Mouse (Mus musculus): ENCODE results near the gene T.

T gene

DNA sequence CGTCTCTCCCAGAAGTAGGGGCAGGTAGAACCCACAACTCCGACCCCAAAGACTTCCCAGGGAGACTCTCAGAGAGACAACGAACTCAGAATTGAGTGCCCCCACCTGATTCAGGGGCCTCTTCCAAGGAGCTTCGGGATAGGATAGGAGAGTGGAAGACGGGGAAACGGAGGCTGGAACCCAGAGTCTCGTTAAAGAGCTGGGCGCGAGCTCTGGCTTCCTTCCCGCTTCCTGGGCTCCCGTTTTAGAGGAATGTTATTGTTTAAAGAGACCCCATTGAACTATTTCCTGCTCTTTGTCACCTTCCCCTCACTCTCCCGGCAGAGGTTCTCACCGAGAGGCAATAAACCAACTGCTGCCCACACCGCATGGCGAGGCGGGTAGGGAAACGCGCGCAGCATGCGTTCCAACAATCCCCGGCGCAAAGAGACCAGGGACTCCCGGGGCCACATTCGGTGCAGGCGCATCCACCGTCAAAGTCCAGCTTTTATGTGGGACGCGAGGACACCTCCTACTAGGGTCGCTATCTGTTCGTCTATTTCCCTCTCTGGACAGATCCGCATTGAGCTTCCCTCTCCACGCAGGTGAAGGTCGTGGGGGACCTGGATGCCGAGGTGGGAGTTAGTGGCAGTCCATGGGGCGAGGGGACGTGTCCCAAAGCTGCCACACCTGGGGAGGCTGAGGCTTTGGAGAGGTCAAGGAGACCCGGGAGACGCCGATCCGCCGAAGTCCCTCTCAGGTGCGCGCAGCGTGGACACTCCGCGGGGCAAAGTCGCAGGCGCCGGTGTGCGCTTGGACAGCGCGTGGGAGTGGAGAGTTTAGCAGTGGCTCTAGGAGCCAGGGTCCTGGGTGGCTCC is 874 bp upstream of the T start:
- no peak for DNase-seq (ENCODE audit: low spot score in 2 of 2)

DNA sequence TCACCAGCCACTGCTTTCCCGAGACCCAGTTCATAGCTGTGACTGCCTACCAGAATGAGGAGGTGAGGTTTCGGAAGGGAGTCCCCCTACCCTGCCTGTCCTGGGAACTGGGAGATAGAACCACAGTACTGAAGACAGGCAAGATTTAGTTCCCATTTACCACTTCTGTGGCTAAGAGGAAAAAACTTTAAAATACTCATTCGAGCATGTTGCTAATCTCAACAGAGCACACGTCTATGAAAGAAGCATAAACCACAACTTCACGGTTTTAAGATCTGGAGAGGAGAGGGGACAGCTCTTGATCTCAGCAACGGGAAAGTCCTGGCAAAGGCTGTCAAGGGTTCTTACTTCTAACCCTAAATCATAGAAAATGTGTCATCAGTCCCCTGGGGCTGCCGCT is 2.0 kb downstream of the T start:
- DNase-seq (ENCODE audit: low spot score in 2 of 2), result no peak

DNA sequence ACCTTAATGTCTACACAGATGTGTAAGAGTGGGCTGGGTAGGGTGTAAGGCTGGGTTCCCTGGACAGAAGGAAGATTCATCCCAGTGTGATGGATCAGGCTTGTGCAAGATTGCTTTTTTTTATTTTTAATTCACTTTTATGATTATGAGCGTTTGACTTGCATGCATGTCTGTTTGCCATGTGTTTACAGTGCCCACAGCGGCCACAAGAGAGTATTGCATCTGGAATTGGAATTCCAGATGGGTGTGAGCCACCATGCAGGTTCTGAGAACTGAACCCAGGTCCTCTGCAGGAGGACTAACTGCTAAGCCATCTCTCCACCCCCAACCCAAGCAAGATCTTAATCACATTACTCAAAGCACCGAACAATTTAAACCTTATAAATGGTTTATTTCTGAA is 9.8 kb downstream of the T start:
- DNase-seq (ENCODE audit: low spot score in 2 of 2), result no peak

GRCm38 (mm10) chr17:8447676-8448192 is 13.5 kb downstream of the T start:
- DNase-seq (ENCODE audit: low spot score in 2 of 2), result no peak

- DNase-seq (ENCODE audit: low spot score in 2 of 2), result no peak
Observed at GRCm38 (mm10) chr17:8448324-8448723, 14.1 kb downstream of the T start.

DNA sequence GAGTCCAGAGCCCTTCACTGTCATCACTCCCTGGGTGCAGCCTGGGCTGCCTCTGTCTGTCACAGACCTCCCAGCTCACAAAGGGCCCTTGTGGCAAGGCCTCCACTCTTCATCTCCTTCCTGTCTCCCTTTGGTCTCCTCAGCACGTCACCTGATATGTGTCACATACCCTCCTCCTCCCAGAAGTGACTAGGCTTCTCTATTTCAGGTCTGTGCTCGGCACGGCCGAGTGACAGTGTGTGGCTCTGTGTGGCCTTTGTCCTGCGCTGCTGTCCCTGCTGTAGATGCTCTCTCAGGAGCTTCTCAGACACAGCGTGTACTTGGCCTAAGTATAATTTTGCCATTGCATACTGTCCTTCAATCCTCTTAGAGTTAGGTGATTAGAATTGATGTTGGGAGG is 21.0 kb downstream of the T start:
- DNase-seq (ENCODE audit: low spot score in 2 of 2), result no peak

- DNase-seq (ENCODE audit: low spot score in 2 of 2), result no peak
Observed at GRCm38 (mm10) chr17:8455601-8456000, 21.4 kb downstream of the T start.

DNA sequence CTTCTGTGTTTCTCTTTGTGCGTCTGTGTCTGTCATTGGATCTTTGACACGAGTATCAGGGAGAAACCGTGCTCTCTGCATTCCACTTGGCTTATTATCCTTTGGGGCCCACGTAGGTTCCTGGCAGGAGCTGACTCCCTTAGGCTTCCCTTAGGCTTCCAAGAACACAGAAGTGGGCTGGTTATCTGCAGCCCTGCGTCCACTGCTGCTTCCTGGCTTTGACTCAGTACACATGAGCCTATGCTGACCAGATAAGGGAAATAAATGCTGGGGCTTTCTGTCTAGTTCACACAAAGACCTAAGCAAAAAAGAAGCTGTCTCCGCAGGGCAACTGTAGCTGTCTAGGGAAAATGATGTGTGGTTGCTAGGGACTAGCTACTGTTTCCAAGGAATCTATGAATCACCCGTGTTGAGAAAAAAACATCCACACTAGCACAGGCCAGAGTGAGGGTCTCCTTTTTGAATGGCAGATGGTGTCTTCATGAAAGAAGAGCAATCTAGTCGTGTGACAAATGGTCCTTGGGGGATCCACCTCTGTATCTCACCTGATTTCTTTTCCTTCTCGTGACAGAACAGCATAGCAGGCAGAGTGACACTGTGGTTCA is 22.7 kb downstream of the T start:
- DNase-seq (ENCODE audit: low spot score in 2 of 2), result no peak

GRCm38 (mm10) chr17:8461568-8461967 is 27.3 kb downstream of the T start:
- DNase-seq (ENCODE audit: low spot score in 2 of 2), result no peak

DNA sequence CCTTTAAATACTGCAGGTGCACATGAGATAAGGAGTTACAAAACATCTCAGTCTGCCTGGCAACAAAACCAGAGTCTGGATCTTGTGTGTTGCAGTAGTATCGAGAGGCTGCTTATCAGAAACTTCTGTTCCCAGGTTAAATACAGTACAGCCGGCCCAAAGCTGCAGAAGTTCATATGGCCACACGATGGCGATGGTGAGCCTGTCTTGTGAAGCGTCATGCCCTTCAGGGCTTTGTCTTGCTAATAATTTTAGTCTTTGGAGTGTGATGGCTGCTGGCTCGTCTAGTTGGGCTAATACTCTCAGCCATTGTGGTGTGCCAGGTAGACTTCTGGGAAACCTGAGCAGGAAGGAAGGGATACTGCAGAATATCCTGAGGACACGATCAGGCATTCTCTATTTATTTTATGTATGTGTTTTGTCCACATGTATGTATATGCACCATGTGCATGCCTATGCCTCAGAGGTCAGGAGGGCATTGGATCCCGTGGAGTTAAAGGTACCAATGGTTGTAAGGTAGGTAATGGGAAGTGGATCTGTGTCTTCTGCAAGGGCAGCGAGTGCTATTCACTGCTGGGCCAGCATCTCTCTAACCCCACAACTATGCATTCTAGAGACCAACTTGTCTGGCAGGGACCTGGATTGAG is 29.4 kb downstream of the T start:
- peak; percentile 40 to 47 for DNase-seq (ENCODE audit: low spot score in 2 of 2)

GRCm38 (mm10) chr17:8467771-8468170 is 33.5 kb downstream of the T start:
- DNase-seq (ENCODE audit: low spot score in 2 of 2), result no peak

- DNase-seq (ENCODE audit: low spot score in 2 of 2), result peak; percentile 79 to 82
Observed at GRCm38 (mm10) chr17:8468716-8469344, 34.6 kb downstream of the T start.

DNA sequence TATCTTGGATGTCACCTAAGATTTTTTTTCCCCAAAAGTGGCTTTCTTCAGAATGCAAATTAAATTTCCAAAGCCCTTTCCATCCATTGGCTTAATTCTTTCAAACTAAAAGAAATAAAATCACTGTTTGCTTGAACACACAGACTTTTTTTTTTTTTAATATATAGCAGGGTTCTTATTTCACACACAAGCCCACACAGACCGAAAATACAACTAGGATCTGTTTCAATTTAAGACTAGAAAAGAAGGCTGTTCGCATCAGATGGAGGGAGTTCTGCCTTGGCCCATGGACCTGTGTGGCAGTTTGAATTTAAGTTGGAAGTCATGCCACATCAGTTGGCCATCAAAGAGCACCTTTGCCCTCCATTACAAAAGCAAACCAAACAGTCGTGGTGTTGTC is 44.3 kb downstream of the T start:
- DNase-seq (ENCODE audit: low spot score in 2 of 2), result no peak

- DNase-seq (ENCODE audit: low spot score in 2 of 2), result no peak
Observed at GRCm38 (mm10) chr17:8479493-8480128, 45.4 kb downstream of the T start.

DNA sequence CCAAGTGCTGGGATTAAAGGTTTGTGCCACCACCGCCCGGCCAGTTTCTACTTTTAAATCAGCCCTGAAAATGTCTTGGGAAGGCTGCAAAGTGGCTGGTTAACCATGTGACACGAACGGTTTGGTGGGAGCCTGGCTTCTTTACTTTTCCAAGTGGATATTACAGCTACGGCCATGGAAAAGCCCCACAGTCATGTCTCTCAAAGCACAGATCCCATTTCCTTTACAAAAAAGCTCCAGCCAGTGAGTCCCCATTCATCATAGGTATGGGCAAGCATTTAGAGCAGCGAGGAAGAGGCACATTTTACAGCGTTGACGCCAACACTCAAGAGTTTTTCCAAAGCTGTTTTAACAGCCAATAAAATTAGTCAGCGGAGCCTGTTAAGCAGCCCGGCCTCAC is 47.6 kb downstream of the T start:
- no peak for DNase-seq (ENCODE audit: low spot score in 2 of 2)

- DNase-seq (ENCODE audit: low spot score in 2 of 2), result no peak
Observed at GRCm38 (mm10) chr17:8482876-8483275, 48.7 kb downstream of the T start.

- DNase-seq (ENCODE audit: low spot score in 2 of 2), result no peak
Observed at GRCm38 (mm10) chr17:8484246-8484645, 50.0 kb downstream of the T start.

GRCm38 (mm10) chr17:8485146-8485545 is 50.9 kb downstream of the T start:
- no peak for DNase-seq (ENCODE audit: low spot score in 2 of 2)

DNA sequence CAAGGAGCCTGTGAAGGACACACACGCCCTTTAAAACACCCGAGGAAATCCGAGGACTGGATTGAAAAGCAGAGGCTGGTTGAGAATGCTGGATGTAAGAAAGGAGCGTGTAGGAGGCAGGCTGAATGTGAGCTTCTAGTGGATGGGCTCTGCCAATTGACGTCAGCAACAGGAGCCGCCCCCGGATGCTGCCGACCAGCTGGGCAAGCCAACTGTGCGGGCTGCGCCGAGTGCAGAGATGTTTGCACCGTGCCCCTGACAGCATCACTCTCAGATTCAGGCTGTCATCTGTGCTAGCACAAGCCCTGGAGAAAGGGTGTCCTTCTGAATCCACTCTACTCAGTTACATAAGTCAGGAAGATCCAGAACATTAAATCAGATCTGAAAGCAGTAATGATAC is 53.6 kb downstream of the T start:
- peak; percentile 96 to 98 for DNase-seq (ENCODE audit: low spot score in 2 of 2)

GRCm38 (mm10) chr17:8490971-8491370 is 56.7 kb downstream of the T start:
- peak; percentile 45 to 69 for DNase-seq (ENCODE audit: low spot score in 2 of 2)

Measured in right cerebral cortex, postnatal 36 days (tissue).